Mouse (Mus musculus) embryonic facial prominence, embryonic 11.5 days (tissue): ENCODE measurements around the gene Acsl6. TPM values are rescaled to one million over a fixed set of nuclear protein-coding genes. Genes with fewer than 3 reads are reported as not detected.

Experiments used
- ATAC-seq: fragments of 200-750 bp; cut with Nextera tagmentation; replicated peaks from 2 replicates; pipeline ENCODE4 v1.8.0; 2017; ENCODE audit warnings: low read depth; ENCODE audit not compliant: insufficient number of reproducible peaks, low FRiP score, low TSS enrichment
- DNase-seq: peaks from one replicate; pipeline ENCODE4 v3.0.0-alpha.2; 2015; ENCODE audit warnings: low spot score
- H3K27ac ChIP-seq: fragments of 300-500 bp; sonication (generic); replicated peaks from 2 replicates; pipeline ENCODE4 v1.5.1; 2014; ENCODE audit warnings: mild to moderate bottlenecking, low read depth, low read length, control low read depth
- H3K27me3 ChIP-seq: fragments of 300-500 bp; sonication (generic); 2 replicates; pipeline ENCODE4 v1.6.1; 2014; ENCODE audit warnings: mild to moderate bottlenecking, low read length, moderate library complexity, mixed read lengths; ENCODE audit not compliant: control insufficient read depth, insufficient read depth
- H3K36me3 ChIP-seq: fragments of 300-500 bp; sonication (generic); replicated peaks from 2 replicates; pipeline ENCODE4 v1.6.1; 2014; ENCODE audit warnings: low read depth, mild to moderate bottlenecking, low read length, moderate library complexity, mixed read lengths; ENCODE audit not compliant: control insufficient read depth, insufficient read depth
- H3K4me1 ChIP-seq: fragments of 300-500 bp; sonication (generic); 2 replicates; pipeline ENCODE4 v1.6.1; 2014; ENCODE audit warnings: low read length, mixed read lengths; ENCODE audit not compliant: control insufficient read depth, insufficient read depth
- H3K4me2 ChIP-seq: fragments of 300-500 bp; sonication (generic); 2 replicates; pipeline ENCODE4 v1.6.1; 2014; ENCODE audit warnings: low read depth, mild to moderate bottlenecking, control low read depth, low read length, moderate library complexity
- H3K4me3 ChIP-seq: fragments of 300-500 bp; sonication (generic); 2 replicates; pipeline ENCODE4 v1.5.1; 2014; ENCODE audit warnings: low read depth, low read length, control low read depth
- H3K9ac ChIP-seq: fragments of 300-500 bp; sonication (generic); replicated peaks from 2 replicates; pipeline ENCODE4 v1.6.1; 2014; ENCODE audit warnings: mild to moderate bottlenecking, control low read depth, low read length
- H3K9me3 ChIP-seq: fragments of 300-500 bp; sonication (generic); replicated peaks from 2 replicates; pipeline ENCODE4 v1.6.1; 2016; ENCODE audit warnings: mild to moderate bottlenecking, low read length, inconsistent platforms, mixed read lengths; ENCODE audit not compliant: control insufficient read depth
- WGBS: fragments of 180-500 bp; shearing (Covaris S2); extraction: QIAGEN DNeasy Blood & Tissue Kit; methylation state at CpG from one replicate; pipeline ENCODE4 v1.1.7; 2014; 5-methylcytosine and 5-hydroxymethylcytosine counted together
- polyA plus RNA-seq: library from polyadenylated mRNA; unstranded; fragments of >200 nt; fragmentation: Nextera tagmentation; extraction: Ambion mirVana; gene quantifications from 2 replicates; pipeline ENCODE4 v1.2.1, GENCODE M21; 2014

Acsl6 gene
- polyA plus RNA-seq, 1 experiment from 2014 or later, result 5.4 TPM

- no peak overlapping the region for H3K27ac ChIP-seq
- no peaks in the 10 kb centered on the region for H3K9me3 ChIP-seq
- H3K4me1 ChIP-seq, result no peaks in the 10 kb centered on the region; the same call in 1 of the 2 replicates
- no peaks in the 10 kb centered on the region for H3K27me3 ChIP-seq
- no peak overlapping the region for H3K4me2 ChIP-seq
- no peak for ATAC-seq
- no peaks in the 10 kb centered on the region for H3K36me3 ChIP-seq
- no peak overlapping the region for H3K9ac ChIP-seq
- WGBS, result 89% methylated on average over 10 of the region's 10 CpGs
- no peak for DNase-seq
- H3K4me3 ChIP-seq, result no peak overlapping the region
Observed at GRCm38 (mm10) chr11:54331463-54332183, 28.0 kb downstream of the Acsl6 start.

GRCm38 (mm10) chr11:54336165-54336707 is 32.6 kb downstream of the Acsl6 start:
- ATAC-seq (no peak), DNase-seq (no peak)
- H3K4me2 ChIP-seq, result no peak overlapping the region
- no peak overlapping the region for H3K4me3 ChIP-seq
- H3K36me3 ChIP-seq, result no peaks in the 10 kb centered on the region
- no peak overlapping the region for H3K27ac ChIP-seq
- H3K9ac ChIP-seq, result no peak overlapping the region
- H3K4me1 ChIP-seq, result no peaks in the 10 kb centered on the region; the same call in 1 of the 2 replicates
- no peaks in the 10 kb centered on the region for H3K27me3 ChIP-seq
- no peaks in the 10 kb centered on the region for H3K9me3 ChIP-seq
- WGBS, result 43% methylated on average over 13 of the region's 13 CpGs

- no peak for ATAC-seq
- Histone ChIP-seq H3K9me3 (no peaks in the 10 kb centered on the region), H3K9ac (no peak overlapping the region), H3K27me3 (no peaks in the 10 kb centered on the region), H3K4me1 (no peaks in the 10 kb centered on the region), H3K4me3 (no peak overlapping the region), H3K27ac (no peak overlapping the region), H3K4me2 (no peak overlapping the region), H3K36me3 (no peaks in the 10 kb centered on the region)
- 52% methylated on average over 4 of the region's 4 CpGs for WGBS
- peak; percentile 77 for DNase-seq
Observed at GRCm38 (mm10) chr11:54343703-54344102, 40.1 kb downstream of the Acsl6 start.

- Histone ChIP-seq H3K36me3 (no peaks in the 10 kb centered on the region), H3K9me3 (no peaks in the 10 kb centered on the region), H3K27ac (no peak overlapping the region), H3K4me1 (no peaks in the 10 kb centered on the region), H3K27me3 (no peaks in the 10 kb centered on the region), H3K9ac (no peak overlapping the region), H3K4me2 (no peak overlapping the region), H3K4me3 (no peak overlapping the region)
- 63% methylated on average over 5 of the region's 5 CpGs for WGBS
- ATAC-seq (no peak), DNase-seq (no peak)
Observed at GRCm38 (mm10) chr11:54351704-54352103, 48.1 kb downstream of the Acsl6 start.

- no peaks in the 10 kb centered on the region for H3K27me3 ChIP-seq
- 8% methylated on average over 8 of the region's 8 CpGs for WGBS
- no peak overlapping the region for H3K27ac ChIP-seq
- no peaks in the 10 kb centered on the region for H3K4me1 ChIP-seq
- ATAC-seq (peak; percentile 59; the same call in 1 of the 2 replicates), DNase-seq (peak; percentile 39)
- H3K36me3 ChIP-seq, result no peaks in the 10 kb centered on the region
- H3K9me3 ChIP-seq, result no peaks in the 10 kb centered on the region
- 0 out of 2 replicates have a peak overlapping the region, but pooled peaks have one; percentile 7 for H3K9ac ChIP-seq
- H3K4me2 ChIP-seq, result no peak overlapping the region; the same call in 1 of the 2 replicates
- no peak overlapping the region for H3K4me3 ChIP-seq
Observed at GRCm38 (mm10) chr11:54353121-54353576, 49.6 kb downstream of the Acsl6 start.

GRCm38 (mm10) chr11:54354595-54355563 is 51.3 kb downstream of the Acsl6 start:
- DNase-seq (peak; percentile 85), ATAC-seq (0 out of 2 replicates have a peak, but pooled peaks have one; percentile 45)
- H3K9me3 ChIP-seq, result no peaks in the 10 kb centered on the region
- H3K27me3 ChIP-seq, result no peaks in the 10 kb centered on the region
- no peak overlapping the region for H3K4me3 ChIP-seq
- H3K9ac ChIP-seq, result no peak overlapping the region
- no peak overlapping the region for H3K4me2 ChIP-seq
- WGBS, result 47% methylated on average over 15 of the region's 15 CpGs
- no peaks in the 10 kb centered on the region for H3K36me3 ChIP-seq
- H3K27ac ChIP-seq, result no peak overlapping the region
- H3K4me1 ChIP-seq, result no peaks in the 10 kb centered on the region

- H3K4me1 ChIP-seq, result no peaks in the 10 kb centered on the region
- WGBS, result 70% methylated on average over 7 of the region's 7 CpGs
- H3K4me3 ChIP-seq, result no peak overlapping the region
- no peak overlapping the region for H3K9ac ChIP-seq
- H3K27me3 ChIP-seq, result no peaks in the 10 kb centered on the region
- no peaks in the 10 kb centered on the region for H3K9me3 ChIP-seq
- no peak for DNase-seq
- no peaks in the 10 kb centered on the region for H3K36me3 ChIP-seq
- ATAC-seq, result no peak
- no peak overlapping the region for H3K27ac ChIP-seq
- no peak overlapping the region for H3K4me2 ChIP-seq
Observed at GRCm38 (mm10) chr11:54355564-54355955, 52.0 kb downstream of the Acsl6 start.
